Mouse (Mus musculus) adrenal gland, adult 8-10 months (tissue): ENCODE results near the gene Ncapg2. TPM values are rescaled to one million over a fixed set of nuclear protein-coding genes. Genes with fewer than 3 reads are reported as not detected.

ENCODE experiments used
- total RNA-seq, 4 experiments: library from RNA; stranded (reverse); gene quantifications; 2 replicates each; pipeline ENCODE4 v1.2.4; 2022

The Ncapg2 gene
- total RNA-seq, 4 experiments from 2014 or later = 3.3 to 6.5 (median 4.7) TPM

Other genes with a start within 250 kb of the Ncapg2 start
- gene Wdr60, start 142.4 kb upstream of the Ncapg2 start, total RNA-seq = 10 to 100 TPM; 11.8 to 17.8 (median 15.3) TPM
- not detected for gene Gm11027, start 130.0 kb upstream of the Ncapg2 start, total RNA-seq
- gene Esyt2, start 124.2 kb upstream of the Ncapg2 start, total RNA-seq = 10 to 100 TPM; 50.7 to 71.5 (median 63.1) TPM
- gene Ptprn2, start 80.3 kb downstream of the Ncapg2 start, total RNA-seq = 10 to 100 TPM; 24.1 to 40.1 (median 28.9) TPM